Mouse (Mus musculus) A20 (cell line): ENCODE data around the gene Mllt3.

Source experiments
- DNase-seq: peaks from one replicate; pipeline ENCODE4 v3.0.0-alpha.2; 2011; ENCODE audit warnings: low read depth, low spot score

Gene Mllt3

GRCm38 (mm10) chr4:87881583-87881982, 151.6 kb downstream of the Mllt3 start:
- no peak for DNase-seq

DNA sequence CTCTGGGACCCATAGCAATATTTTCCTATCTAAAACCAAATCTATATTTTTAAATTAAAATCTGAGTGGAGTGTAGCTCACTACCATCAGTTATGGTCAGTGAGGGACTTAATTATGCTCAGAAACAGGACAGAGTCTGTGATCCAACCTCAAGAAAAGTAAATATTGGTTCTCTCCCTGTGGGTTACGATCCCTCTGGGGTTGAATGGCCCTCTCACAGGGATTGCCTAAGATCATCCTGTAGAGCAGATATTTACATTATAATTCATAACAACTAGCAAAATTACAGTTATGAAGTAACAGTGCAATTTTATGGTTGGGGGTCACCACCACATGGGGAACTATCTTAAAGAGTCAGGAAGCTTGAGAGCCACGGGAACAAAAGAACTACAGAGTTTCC, 152.9 kb downstream of the Mllt3 start:
- no peak for DNase-seq

DNA sequence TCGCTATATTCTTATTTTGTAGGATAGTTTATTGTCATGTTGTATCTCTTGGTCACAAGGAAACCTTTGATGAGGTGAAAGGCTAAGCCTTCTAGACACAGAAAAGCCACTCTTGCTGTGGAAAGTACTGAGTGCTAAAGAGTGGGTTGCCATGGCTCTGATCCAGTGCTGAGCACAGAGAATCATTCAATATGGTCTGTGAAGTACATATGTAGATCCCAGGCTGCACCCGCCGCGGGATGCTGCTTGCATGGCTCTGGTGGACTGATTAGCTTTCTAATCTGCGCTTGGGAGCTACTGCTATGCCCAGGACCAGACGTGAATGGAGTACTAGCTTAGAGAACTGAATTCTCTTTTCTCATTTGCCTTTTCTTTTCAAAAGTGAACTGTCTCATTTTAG, 154.5 kb downstream of the Mllt3 start:
- no peak for DNase-seq

DNA sequence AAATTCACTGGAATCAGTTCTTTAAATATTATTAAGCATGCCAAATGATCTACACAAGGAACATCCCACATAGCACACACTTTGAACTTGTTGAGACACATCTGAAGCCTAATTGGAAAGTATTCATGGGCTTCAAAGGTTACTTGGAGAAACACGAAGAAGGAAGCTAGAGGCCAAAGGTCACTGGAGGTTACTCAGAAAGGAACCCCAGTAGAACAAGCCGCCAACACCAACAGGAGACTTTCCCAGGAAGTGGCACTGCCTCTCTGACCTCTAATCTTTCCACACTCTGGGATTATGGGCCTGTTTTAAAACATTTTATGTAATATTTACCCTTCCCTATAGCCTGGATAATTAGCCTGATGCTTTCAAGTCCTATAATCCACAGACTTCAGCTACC, 162.6 kb downstream of the Mllt3 start:
- no peak for DNase-seq

GRCm38 (mm10) chr4:87866564-87866963, 166.6 kb downstream of the Mllt3 start:
- no peak for DNase-seq

DNA sequence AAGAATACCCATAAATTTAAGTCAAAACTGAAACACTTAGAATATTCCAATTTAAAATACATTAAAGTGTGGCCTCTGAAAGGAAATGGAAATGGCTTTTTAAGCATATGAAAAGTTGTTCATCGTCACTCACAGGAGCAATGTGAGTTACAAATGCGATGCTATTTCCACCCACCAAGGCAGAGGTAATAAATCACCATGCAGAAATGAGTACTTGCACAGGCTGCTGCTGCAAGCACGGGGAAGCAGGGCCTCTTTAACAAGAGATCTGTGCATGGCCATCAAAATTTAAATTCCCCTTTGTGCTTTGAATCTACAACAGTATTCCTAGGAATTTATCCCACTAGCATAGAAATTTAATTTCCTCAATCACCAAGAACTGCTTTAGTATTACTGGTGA, 167.3 kb downstream of the Mllt3 start:
- no peak for DNase-seq

- DNase-seq, result no peak
These were observed 168.1 kb downstream of the Mllt3 start for GRCm38 (mm10) chr4:87865041-87865440.

DNA sequence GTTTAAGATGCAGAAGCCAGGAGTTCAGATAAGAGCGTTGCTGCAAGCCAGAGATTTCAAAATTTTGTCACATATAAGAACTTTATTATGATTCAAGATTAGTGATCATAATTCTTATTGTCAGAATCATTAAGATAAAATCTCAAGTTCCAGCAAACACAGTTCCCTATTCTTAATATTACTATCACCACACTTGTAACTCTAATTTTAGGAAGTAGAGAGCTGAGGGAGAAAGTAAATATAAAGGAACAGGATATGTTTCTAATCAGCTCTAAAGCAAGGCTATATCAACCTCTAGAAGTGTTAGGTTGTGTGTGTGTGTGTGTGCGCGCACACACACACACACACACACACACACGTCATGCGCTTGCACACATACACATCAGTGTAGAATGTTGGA, 170.0 kb downstream of the Mllt3 start:
- no peak for DNase-seq

GRCm38 (mm10) chr4:87860723-87861122, 172.4 kb downstream of the Mllt3 start:
- DNase-seq, result no peak

DNA sequence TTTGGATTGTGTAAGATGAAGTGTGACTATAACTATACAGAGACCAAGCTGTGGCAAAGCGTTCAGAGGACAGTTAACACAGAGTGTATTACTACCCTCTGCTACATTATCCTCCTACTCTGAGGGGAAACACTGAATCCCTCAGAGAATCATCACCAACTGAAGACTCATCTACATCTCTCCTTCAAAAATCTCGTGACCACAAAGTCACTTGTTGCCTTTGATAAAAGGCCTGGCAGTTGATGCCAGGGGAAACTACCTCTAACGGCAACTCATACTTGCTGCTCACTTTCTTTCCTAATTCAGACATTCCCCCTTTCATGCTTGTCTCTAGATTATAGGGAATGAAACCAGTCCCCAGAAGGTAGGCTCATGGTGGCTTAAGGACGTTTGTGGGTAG, 174.0 kb downstream of the Mllt3 start:
- no peak for DNase-seq

GRCm38 (mm10) chr4:87857982-87858381, 175.2 kb downstream of the Mllt3 start:
- DNase-seq, result no peak

- no peak for DNase-seq
These were observed 180.7 kb downstream of the Mllt3 start for GRCm38 (mm10) chr4:87852461-87852860.

DNA sequence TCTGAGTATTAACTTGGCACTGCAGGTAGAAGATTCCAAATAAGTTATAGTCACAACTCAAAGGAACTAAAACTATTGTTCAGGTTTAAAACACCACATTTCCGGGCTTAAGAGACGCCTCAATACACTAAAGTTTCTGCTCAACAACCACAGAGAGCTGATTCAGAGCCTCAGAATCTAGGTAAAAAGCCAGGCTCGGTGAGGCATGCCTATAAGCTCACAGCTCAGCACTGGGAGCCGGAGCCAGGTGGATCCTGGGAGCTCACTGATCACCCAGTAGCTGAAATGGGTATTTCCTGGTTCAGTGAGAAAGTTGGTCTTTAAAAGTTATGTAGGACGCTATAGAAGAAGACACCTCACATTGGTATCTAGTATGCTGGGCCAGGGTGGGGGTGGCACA, 183.1 kb downstream of the Mllt3 start:
- no peak for DNase-seq

DNA sequence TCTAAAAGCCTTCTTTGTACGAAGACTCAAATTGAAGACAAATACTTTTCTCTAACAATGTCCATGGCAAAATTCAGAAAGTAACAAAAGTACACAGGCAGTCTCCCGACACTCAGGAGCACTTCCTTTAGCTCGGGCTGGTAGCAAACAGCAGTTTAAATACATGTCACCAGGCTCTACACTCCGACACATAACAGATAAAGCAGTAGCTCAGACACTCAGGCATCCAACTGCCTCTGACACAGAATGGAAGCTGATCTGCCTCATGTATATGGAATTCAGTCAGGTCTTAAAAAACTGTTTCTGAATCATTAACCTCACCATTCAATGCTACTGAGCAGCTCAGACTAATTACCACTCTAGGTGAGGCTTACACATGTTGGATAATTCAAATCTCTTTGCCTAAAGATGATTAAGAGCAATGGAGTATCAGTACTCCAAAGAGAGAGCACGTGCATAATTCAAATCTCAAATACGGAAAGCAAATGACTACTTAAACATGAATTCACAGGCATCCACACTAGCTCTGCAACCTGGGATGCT, 188.4 kb downstream of the Mllt3 start:
- no peak for DNase-seq

DNA sequence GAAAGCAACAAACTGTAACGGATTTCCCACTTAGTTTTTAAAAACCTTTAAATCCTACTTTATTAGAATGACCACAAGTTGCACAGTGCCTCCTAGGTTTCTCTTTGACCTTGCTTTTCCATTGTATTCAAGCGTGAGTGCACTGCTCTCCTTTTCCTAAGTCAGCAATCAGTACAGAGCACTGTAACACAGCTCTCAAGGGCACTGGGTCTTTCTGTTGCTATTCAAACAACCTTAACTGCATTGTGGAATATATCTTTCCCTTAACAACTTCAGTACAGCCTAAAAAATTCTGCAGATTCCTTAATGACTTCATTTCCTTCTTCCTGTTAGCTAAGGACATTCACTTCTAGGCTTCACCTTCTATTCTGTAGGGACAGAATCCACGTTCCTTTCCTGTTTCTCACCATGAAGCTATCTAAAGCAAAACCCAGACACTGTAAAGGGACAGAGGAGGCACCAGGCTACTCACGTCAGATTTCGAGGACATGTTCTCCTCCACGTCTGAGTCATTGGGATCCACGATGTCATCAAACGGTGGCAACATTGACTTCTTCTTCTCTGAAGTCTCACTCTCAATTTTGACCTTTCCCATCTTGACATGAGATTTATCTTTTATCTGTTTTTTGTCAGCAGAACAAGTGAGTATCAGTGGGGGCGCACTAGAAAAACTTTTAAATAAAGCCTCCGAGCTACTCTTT, 192.8 kb downstream of the Mllt3 start:
- no peak for DNase-seq

GRCm38 (mm10) chr4:87838716-87839115, 194.4 kb downstream of the Mllt3 start:
- no peak for DNase-seq

GRCm38 (mm10) chr4:87837471-87838361, 195.4 kb downstream of the Mllt3 start:
- no peak for DNase-seq

- no peak for DNase-seq
These were observed 196.9 kb downstream of the Mllt3 start for GRCm38 (mm10) chr4:87836257-87836656.

DNA sequence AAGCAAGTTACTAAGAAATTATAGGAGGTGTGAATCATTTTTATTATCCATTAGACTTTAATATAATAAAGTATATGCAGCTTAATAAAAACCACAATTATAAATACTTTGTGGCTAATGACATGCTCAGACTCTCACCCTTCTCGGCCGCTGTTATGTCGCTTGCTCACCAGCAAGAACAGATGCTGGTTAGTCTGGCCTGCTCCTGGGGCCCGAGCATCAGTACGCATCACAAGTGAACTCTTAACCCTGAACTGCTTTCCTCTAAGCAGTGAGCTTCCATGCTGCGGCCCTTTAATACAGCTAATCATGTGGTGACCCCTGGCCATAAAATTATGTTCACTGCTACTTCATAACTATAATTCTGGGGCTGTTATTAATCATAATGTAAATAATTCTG, 198.0 kb downstream of the Mllt3 start:
- no peak for DNase-seq

GRCm38 (mm10) chr4:87834310-87834709, 198.9 kb downstream of the Mllt3 start:
- DNase-seq, result no peak

- no peak for DNase-seq
These were observed 202.3 kb downstream of the Mllt3 start for GRCm38 (mm10) chr4:87830794-87831306.

DNA sequence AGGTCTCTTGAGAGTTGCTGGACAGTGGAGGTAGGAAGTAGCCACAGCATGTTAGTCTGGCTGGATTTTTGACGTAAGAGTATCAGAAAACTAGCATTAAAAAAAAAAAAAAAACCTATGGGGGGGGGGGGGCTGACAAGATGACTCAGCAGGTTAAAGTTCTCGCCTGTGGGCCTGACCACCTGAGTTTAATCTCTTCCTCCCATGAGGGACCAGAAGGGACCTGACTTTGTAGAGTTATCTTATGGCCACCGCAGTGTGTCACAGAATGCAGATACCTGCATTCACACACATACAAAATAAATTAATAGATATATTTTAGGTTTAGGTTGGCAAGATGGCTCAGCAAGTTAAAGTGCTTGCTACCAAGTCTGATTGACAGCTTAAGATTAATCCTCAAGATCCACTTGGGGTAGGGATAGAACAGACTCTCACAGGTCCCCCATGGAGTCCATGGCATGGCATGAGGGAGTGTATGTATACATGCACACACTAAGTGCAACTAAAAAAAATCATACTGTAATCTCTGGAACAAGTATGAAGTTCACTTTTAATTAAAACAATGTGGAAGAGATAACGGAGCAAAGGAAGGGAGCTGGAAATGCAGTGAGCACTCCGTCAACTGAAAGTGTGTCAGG, 203.6 kb downstream of the Mllt3 start:
- DNase-seq, result no peak
